Mouse (Mus musculus) common myeloid progenitor, adult 5-6 weeks (primary cell): ENCODE results near the gene Mia. TPM values are rescaled to one million over a fixed set of nuclear protein-coding genes. Genes with fewer than 3 reads are reported as not detected.

Experiments used
- ATAC-seq: replicated peaks from 2 replicates; pipeline ENCODE4 v1.8.0; 2016; ENCODE audit warnings: low read depth, mild to moderate bottlenecking, moderate TSS enrichment, inconsistent platforms; ENCODE audit not compliant: poor library complexity, severe bottlenecking
- total RNA-seq: library from RNA; stranded (forward); fragments of 200-1000, 187-1606 nt; gene quantifications from 2 replicates; pipeline ENCODE4 v1.2.3, GENCODE M21; 2017

Gene Mia
- total RNA-seq, 1 experiment from 2014 or later: 0.23 TPM

DNA sequence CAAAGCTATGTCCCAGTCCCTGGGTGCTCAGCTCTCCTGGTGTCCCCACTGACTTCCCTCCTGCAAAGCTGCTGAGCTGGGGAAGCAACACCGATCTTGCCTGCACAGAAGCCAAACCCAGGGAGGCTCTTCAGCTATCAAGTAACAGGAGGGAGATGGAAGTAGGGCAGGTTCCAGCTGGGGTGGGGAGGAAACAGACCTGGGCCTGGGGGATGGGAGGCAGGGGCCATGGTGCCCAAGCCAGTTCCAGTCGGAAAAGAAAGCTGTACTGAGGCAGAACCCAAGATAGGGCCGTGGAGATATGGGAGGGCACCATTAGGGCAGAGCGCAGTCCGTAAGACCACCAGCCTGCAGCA is 17.5 kb downstream of the Mia start:
- ATAC-seq: no peak

DNA sequence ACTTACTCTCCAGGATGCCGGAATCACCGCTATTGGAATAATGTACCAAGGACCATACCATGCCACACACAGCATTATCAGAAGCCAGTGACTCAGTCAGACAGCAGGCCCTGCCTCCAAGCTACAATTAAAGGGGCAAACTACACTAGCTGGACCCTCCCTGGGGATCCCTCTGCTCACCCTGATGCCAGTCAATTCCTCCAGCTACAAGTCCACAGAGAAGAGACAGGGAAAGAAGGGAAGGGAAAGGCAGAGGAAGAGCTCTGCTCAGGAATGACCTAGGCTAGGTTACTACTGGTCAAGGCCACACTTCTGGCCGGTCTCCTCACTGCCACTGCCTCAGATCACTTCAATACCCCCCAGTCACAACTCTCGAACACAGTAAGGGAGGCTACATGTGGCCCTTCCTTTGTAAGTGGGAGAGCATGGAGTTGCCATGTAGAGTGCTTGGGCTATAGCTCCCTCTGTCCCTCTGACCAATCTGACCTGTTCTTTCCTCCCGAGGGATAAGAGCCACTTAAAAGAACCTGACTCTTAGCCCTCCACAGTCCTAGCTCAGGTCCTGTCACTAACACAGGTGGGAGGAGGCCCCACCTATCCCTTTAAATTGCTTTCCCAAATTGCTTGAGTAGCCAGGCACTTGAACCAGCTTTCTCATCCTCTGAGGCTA is 18.0 kb downstream of the Mia start:
- no peak for ATAC-seq

DNA sequence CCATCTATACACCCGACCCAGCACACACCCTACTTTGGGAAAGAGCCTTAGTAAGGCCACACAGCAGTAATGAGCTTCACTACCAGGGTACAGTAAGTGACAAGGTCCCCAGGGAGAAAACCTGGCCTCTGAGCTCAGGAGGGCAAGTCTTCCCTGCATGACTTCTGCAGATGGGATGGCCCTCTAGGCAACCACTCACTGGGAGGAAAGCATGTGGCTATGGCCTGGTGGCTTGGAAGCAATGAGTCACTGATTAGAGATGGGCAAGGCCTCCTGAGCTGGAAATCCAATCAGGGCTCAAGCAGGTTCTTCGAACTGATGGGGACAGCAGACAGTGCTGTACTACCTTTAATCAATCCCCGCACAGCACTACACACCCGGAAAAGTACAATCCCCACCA is 19.2 kb downstream of the Mia start:
- no peak for ATAC-seq

DNA sequence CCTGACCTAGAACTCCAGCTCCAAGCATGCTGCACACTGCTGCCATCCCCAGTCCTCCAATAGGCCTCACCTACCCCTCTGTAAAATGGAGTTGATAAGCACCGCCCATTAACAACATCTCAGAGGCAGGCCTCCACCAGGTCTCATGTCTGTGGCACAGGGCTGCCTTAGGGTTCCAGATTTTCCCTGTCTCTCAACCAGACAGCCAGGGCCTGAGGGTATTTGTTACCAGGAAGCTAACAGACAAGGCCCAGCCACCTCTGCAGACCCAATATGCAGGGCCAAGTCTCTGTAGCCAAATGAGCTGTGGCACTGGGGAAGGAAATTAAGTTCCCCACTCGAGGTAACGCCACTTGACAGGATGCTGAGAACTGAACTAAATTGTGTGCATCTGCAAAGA is 20.0 kb downstream of the Mia start:
- ATAC-seq: no peak

DNA sequence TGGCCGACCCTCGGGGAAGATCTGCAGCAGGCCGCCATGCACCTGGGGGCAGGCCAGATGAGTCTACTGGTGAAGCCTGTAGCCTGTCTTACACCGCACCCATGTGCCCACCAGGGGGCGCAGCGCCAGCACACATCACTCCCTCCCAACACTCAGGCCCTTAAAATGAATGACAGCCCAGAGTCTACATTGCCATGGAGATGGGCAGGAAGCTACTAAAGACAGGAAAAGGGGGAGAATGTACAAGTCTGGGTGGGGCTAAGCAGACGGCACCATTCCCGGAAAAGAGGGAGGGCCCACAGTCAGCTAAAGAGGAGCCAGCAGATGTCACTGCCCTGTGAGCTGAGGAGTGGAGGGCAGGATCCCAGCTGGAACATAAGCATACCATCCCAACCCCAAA is 21.1 kb downstream of the Mia start:
- ATAC-seq: peak; percentile 93

DNA sequence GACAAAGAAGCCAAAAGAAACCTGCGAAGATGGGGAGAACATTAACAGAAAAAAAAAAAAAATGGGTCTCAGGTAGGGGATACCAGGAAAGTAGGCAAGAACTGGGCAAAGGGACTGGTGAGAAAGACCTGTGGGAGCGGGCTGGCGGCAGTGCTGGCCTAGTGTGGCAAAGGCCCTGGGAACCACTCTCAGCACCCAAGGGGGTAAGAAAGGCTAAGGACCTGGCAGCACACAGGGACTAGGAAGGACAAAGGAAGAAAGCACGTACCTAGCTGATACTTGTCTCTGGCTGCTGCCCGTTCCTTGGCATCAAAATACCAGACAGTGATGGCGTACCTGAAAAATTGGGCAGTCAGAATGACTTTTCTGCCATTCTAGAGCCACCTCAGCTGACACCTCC is 21.7 kb downstream of the Mia start:
- ATAC-seq: no peak

DNA sequence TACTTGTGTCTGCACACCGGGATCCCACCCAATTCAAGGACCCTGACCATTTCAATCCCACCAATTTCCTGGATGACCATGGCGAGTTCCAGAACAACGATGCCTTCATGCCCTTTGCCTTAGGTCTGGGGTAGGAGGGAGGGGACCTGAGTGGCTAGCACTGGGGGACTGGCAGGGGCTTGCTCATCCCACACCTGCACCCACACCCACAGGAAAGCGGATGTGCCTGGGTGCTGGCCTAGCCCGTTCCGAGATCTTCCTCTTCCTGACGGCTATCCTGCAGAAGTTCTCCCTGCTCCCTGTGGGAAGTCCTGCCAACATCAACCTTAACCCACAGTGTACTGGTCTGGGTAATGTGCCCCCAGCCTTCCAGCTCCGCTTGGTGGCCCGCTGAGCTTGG is 22.8 kb downstream of the Mia start:
- ATAC-seq: no peak

DNA sequence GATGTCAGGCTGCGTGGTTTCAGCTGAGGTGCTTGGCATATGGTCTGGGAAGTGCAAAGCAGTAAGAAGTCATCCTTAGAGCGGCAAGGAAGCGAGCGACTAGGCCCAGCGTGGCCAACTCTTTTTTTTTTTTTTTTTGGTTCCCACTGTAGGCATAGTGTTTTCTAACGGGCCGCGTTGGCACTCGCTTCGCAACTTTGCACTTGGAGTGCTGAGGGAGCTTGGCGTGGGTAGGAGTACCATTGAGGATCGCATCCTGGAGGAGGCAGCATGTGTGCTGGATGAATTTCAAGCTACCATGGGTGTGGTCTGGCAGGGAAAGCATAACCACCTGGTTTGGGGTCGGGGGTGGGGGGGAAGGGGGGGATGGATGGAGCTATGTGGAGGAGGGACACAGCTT is 25.0 kb downstream of the Mia start:
- ATAC-seq: no peak

DNA sequence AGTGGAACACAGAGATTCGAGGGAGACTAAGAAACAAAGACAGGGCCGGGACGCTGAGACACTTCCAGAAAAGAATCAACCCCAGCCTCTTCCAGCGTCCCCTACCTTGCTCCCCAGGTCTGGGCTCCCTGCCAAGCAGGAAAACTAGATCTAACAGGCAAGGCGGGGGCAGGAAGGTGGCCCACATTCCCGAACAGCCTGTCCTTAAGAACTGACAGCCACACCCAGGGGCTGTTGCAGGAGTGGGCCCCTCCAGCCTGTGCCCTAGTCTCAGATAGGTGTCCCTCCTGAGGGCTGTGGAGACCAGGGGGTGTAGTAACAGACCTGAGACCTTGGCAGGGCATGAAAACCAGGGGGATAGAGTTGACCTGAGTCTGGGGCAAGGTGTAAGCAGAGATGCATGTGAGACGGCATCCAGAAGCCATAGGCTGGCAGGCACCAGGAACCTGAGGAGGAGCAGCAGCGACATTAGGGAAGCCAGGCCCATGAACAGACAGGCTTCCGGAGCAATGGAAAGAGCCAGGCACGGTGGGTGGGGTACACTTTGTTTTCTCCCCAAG is 27.7 kb downstream of the Mia start, which contains the start of gene Cyp2t4:
TSS of gene Cyp2t4 (plus strand) at position 510 of the 560 bp plus-strand sequence.
- no peak for ATAC-seq

DNA sequence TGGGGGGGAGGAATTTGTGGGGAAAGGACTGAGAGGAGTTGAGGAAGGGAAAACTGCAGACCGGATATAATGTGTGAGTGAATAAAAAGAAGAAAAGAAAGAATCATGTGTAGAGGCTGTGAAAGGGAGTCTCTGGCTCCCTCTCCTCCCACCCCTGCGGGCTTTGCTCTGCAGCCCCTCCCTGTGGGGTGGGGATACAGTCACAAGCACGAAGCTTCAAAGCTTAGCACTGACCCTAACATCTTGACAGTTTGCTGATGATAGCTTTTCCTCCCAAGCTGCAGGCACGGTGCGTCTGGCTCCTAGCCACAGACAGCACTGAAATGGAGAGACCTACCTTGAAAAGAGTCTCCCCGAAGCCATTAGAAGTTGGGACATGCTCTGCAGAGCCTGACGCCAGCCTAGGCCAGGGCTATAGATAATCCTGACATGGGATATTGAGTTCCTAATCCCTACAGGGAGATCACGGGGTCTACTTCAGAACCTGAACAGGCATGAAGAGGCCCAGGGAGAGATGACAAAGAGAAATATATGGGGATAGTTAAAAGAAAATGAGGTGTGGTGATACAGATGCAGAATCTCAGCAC is 44.5 kb downstream of the Mia start:
- ATAC-seq: no peak

DNA sequence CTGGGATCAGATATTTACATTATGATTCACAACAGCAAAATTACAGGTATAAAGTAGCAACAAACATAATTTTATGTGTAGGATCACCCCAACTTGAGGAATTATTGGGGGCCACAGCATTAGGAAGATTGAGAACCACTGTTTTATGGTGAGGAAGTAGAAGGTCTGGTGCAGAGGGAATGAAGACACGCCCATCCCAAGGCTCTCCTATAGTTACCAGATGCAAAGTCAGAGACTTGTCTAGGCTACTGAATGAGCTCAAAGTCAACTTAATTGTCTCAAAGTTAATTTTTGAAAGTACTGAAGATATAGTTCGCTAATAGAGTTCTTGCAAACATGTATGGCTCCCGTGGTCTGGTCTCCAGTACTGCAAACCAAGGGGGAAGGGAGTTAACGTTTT is 47.2 kb downstream of the Mia start:
- no peak for ATAC-seq

DNA sequence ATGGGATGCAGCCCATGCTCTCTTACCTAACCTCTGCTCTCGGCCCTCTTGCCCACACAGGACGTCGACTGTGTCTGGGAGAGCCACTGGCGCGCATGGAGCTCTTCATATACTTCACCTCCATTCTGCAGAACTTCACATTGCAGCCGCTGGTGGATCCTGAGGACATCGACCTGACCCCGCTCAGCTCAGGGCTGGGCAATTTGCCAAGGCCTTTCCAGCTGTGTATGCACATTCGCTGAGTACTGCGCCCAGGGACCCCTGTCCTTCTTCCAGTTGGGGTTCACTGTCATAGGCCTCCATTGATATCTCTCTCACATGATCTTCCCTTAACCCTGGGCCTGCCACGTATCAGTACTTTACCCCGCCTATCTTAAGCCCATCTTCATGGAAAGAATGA is 47.8 kb downstream of the Mia start:
- ATAC-seq: no peak

DNA sequence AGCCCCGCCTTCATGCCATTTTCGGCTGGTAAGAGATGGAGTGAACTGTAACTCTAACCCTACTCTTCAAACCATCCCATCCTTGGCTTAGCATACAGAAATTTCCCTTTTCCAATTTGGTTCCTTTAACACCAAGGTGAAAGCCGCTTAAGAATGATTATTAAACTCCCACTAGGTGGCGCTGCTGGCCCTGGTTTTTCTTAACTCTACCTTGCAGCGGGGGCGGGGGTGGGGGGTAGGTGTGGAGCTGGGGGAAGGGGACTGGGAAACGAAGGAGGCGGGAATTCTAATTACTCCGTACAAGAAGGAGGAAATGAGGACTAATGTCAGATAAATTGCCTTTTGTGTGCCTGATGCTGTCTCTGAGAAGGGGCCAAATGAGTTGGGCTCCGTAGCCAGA is 48.4 kb downstream of the Mia start:
- ATAC-seq: peak; percentile 46

DNA sequence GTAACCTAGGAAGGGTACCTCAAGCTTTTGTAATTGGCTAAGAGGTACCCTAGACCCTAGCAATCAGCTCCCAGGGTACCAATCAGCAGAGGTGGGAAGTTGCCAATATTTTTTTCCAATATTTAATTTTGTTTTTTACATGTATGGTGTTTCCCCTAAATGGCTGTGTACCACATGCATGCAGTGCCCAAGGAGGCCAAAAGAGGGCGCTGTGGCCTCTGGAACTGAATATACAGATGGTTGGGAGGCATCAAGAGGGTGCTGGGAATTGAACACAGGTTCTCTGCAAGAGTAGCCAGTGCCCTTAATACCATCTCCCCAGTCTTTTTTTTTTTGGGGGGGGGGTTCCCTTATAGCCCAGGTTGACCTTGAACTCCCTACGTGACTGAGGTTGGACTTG is 49.6 kb downstream of the Mia start:
- ATAC-seq: no peak

DNA sequence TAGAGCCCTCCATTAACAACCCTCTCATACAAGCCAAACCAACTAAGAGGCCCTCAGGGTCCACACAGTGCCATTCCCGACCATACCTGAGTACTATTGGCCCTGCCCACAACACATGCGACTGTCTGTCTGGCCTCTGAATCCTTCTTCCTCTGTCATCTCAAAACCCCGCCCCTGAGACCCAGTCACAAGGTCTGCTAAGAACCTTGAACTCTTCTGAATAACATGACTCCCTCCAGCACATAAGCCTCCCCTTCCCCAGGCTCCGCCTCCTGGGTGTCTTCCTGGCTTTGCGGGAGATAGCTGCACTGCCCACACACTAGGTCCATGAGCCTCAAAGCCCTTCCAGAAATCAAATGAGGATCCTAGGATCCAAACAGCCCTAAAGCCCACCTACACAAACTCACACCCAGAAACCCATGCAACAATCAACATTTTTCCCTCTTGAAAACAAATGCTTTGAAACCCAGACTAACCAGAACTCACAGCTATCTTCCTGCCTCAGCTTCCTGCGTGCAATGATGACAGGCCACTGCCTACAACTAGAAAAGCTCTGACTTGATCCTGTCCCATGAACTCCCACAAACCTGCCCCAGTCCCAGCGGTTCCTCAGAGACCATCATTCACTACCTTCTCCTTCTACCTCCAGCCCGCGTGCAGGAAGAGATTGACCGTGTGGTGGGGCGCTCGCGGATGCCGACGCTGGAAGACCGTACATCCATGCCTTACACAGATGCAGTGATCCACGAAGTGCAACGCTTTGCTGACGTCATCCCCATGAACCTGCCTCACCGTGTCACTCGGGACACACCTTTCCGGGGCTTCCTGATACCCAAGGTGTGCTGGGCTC is 50.2 kb downstream of the Mia start:
- no peak for ATAC-seq

DNA sequence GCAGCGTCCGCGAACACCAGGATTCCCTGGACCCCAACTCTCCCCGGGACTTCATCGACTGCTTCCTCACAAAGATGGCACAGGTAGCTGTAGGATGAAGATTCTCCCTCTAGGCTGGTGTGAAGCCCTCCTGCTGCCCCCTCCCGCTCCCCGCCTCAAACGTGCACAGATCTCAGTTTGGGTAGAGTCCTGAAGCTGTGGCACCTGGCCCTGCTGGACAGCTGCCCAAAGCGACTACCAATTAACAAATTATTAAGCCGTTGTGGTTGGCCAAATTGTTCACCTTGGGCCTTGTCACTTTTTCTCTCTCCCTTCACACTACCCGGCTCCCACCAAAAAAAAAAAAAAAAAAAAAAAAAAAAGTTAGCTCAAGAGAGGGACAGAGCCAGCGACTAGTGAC is 51.1 kb downstream of the Mia start:
- ATAC-seq: no peak

Other genes starting within 250 kb of the Mia start
- gene Cyp2a22, start 241.8 kb downstream of the Mia start, total RNA-seq: not detected in 2 replicates
- not detected in 2 replicates for gene Cyp2a12, start 152.1 kb downstream of the Mia start, total RNA-seq
- gene Cyp2f2, start 61.2 kb downstream of the Mia start, total RNA-seq: not detected in 2 replicates
- not detected in 2 replicates for gene Cyp2t4, start 27.4 kb downstream of the Mia start, total RNA-seq
- gene Egln2, start 14.4 kb downstream of the Mia start, total RNA-seq: 18.6 and 24.7 TPM in 2 replicates
- 10.6 and 21.7 TPM in 2 replicates for gene Rab4b, start 2.3 kb downstream of the Mia start, total RNA-seq
- not detected in 2 replicates for gene Gm21983, start 71 bp downstream of the Mia start, total RNA-seq
- 4.8 and 5.7 TPM in 2 replicates for gene BC024978, start 14.6 kb upstream of the Mia start, total RNA-seq
- gene Snrpa, start 15.1 kb upstream of the Mia start, total RNA-seq: 102 and 125 TPM in 2 replicates
- 5.2 and 5.4 TPM in 2 replicates for gene Itpkc, start 47.5 kb upstream of the Mia start, total RNA-seq
- gene Coq8b, start 51.9 kb upstream of the Mia start, total RNA-seq: 8.2 and 15.7 TPM in 2 replicates
- gene Numbl, start 77.3 kb upstream of the Mia start, total RNA-seq: 0.29 and 1.1 TPM in 2 replicates
- gene Ltbp4, start 156.5 kb upstream of the Mia start, total RNA-seq: 0.44 TPM in 1 of 2 replicates, not detected in the other
- 18.4 and 25.8 TPM in 2 replicates for gene Shkbp1, start 174.9 kb upstream of the Mia start, total RNA-seq
- gene Gm20479, start 176.3 kb upstream of the Mia start, total RNA-seq: 2.2 TPM in 1 of 2 replicates, not detected in the other